Mouse (Mus musculus) right cerebral cortex, postnatal 36 days (tissue): ENCODE measurements around the gene Xpr1.
A peak's percentile ranks its signal among the peaks of the same experiment; 100 is the strongest.

Source experiments
- DNase-seq, 2 experiments: peaks; one replicate each; pipeline ENCODE4 v3.0.0; 2022; ENCODE audit warnings: low spot score in 2 of 2, mixed read lengths in 1 of 2

Xpr1 gene

DNA sequence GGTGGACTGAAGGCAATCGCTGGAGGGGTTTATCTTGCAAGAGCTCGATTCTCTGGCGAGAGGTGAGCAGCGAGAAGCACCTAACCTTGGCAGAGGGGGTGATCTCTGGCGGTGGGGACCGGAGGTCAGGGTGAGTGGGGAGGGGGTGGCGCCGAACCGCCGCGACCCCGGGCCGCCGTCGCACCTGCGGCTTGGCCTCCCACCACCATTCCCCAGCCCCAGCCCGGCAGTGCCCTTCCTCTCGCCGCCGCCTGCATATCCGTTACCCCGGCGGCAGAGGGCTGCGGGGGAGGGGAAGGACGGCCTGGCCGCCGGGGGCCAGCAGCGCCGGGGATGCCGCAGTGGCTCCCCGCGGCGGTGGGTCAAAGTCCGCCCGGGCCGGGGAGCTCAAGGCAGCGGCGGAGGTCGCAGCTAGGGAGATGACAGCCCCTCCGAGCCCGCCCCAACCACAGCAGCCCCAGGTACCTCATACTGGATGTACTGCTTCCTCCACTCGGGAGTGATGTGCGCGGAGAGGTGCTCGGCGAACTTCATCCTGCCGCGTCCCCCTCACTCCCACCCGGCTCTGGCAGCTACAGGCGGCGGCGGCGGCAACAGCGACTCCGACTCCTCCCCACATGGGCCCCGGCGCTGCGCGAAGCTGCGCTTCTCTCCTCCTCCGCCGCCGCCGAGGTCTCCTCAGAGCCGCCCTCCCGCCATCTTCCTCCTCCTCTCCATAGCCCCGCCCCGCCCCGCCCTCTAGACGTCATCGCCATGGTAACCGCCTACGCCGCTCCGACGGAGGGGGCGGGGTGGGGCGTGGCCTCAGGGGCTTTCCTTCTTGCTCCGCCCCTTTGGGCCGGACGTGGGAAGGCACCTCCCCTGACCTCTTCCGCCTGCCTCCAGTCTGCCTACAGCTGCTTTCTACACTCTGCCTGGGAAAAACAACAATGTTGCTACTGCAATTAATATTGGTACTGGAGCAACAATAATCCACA lies at the start of gene Xpr1:
Gene Xpr1 (minus strand): TSS at position 715 of the 977 bp plus-strand sequence.
- peak; percentile 90 to 91 for DNase-seq

DNA sequence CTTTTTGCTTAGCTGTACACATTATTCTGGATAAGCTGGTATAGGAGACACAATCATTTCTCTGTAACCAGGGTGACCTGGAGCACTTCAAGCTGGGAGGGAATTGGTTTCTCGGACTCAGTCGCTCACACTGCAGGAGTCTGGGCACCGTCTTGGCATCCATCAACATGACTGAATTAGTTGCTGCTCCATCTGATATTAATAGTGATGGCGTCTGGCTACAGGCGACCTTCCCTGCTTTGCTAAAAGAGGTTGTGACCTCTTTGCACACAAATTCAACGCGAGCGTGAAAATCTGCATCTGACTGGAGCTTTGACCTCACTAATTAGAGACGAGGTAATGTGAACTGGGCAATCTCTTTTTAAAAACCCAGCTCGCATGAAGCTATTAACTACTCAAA lies 46.2 kb upstream of the Xpr1 start:
- no peak for DNase-seq

DNA sequence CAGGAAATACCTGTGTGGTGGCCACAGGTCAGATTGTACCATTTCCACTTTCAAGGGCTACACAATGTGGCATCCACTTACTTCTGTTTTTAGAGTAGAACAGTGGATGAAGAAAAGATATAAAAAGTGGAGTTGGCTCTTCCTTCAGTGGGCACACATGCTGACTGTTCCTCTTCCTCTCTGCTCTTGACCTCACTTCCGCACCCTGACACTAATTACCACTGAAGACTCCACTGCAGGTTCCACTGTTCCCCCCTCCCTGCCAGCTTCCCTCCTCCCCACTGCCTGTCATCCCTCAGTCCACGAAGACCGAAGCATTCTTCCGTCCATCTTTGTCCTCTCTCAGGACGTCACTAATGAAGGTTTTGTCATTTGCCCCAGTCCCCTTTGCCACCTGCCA lies 45.4 kb upstream of the Xpr1 start:
- no peak for DNase-seq

DNA sequence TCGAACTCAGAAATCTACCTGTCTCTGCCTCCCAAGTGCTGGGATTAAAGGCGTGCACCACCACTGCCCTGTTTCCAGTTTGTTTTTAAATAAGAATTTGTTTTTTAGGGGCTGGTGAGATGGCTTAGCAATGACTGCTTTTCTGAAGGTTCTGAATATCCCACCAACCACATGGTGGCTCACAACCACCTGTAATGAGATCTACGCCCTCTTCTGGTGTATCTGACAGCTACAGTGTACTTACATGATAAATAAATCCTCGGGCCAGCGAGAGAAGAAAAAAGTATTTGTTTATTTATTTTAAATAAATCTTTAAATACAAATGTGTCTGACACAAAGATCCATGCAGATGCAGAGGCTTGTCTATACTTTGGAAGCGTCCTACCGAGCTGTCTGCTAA lies 40.3 kb upstream of the Xpr1 start:
- no peak for DNase-seq

DNA sequence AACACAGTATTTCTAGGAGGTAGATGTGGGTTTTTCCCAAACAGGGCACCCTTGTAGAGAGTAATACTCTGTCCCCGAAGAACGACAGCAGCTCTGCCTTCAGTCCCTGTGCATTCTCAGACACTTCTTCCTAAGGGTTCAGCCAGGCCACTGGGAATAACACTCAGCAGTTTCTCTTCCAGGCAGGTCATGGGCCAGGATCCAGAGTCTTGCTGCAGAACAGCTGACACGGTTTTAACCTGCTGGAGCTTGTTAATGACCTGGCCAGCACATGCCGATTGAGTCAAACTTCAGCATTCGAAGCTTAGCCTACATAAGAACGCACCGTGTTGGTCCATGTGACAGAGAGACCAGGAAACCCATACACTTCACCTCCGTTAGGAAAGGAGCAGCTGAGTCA lies 36.0 kb upstream of the Xpr1 start:
- DNase-seq, result no peak

DNA sequence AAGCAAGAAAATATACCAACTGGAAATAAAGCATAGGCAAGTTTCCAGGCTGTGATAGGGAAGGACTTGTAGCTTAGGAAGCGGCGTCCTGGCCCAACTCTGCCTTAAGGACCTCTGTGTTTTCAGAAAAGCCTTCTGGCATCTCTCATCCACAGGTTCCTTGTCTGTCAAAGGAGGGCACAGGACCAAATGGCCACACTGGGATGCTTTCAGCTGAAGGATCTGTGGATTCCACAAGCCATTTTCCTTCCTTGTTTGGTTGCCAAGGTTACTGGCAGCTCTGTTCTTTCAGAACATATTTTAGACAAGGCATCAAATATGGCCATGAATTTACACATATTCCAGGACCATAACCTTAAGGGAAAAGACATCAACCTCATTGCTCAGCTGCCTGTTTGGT lies 31.7 kb upstream of the Xpr1 start:
- DNase-seq, result no peak

DNA sequence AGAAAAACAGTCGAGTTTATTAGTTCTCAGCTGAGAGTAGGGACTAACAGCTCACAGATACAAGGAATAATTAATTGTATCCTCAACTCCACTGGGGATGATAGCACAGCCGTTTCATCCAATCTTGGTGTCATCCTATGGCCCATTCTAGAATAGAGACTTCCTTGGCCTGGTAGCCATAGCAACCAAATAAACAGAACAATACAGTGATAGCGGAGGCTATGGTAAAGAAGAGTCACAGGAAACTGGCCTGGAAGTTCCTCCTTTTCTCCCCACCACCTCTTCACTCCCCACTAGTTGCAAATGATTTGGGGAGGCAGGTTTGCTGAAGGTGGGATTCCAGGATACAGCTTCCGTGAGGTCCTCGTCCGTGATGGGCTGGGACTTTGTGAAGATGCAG lies 30.1 kb upstream of the Xpr1 start:
- DNase-seq, result no peak

DNA sequence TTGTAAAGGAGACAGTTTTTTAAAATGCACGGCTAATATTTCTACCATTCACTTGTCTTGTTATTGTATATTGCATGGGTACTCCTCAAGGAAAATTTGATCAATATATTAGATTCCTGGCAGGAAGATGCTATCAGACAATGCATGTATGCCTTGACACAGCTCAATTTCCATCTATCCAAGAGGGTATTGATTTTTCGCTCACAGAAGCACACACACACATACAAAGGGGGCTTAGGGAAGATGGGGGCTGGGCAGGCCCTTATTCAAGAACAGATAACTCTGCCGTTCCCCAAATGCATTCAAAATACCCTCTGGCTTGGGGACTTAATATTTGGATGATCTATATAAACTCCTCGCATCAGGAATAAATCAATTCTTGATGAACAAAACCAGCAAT lies 25.9 kb upstream of the Xpr1 start:
- DNase-seq, result no peak

DNA sequence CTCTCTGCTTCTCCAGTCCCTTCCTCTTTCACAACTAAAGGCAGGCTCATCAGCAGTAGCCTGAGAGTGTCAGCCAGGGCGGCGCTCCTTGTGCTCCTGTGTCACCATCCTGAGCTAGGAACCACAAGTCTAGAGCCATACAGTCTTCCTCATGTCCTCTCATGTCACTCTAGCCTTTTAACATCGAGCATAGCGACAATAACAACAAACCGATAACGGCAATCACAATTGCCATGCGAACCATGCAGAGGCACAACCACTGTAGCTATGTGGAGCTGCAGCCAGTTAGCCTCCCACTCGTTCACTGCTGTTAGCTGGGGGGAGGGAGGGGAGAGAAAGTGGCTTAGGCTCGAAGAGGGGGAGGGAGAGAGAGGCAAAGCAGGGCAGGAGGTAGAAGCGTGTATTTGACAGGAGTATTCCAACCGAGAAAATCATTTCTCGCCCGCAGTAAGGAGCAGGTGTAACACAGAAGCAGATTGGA lies 25.3 kb upstream of the Xpr1 start:
- peak; percentile 6 to 29 for DNase-seq

DNA sequence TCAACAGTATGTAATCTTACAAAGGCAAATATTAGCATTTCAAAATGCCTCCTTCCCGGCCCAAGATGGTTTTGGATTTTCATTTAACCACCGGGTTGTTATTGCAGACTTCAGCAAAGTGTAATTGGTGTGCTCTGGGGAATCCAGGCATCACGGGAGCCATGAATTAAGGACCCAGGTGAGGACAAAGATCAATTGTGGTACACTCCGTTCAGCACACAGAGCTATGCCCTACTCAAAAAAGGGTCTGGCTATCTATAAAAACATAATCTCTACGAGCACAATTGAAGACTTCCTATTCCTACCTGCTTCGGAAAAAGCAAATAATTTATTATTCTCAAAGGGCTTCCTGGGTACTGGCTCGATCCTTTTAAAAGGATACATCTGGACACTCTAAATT lies 22.3 kb upstream of the Xpr1 start:
- DNase-seq, result no peak

DNA sequence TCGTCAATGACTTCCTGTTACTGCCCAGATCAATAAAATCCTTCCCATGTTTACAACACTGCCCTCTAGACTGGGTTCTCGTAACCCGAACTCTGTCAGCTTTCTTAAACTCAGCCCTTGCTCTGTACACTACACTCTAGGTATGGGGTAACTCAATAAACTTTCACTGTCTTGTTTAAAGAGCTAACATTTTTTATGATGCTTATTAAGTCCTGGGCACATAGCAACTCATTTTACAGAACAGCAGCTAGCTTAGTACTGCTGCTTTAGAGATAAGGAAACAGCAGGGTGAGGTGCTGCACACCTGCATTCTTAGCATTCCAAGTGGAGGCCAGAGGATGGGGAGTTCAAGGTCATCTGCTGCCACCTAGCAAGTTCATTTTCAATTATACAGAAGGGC lies 21.3 kb upstream of the Xpr1 start:
- DNase-seq, result no peak

DNA sequence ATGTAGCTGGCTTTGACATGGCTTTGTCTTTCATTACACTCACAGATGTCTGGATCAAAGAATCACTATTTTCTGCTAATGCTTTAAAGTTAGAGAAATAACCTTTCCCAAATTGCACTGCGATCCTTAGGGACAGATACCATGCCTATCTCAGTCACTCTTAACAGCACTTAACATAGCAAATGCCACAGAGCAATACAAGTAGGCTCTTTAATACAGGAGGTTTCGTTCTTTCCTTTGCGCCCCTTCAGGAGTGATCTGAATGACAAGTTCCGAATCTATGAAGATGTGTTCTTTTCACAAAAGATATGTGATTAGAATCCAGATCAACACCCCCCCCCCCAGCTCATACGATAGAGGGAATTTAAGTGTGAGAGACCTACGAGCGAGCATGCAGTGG lies 12.1 kb upstream of the Xpr1 start:
- DNase-seq, result no peak

DNA sequence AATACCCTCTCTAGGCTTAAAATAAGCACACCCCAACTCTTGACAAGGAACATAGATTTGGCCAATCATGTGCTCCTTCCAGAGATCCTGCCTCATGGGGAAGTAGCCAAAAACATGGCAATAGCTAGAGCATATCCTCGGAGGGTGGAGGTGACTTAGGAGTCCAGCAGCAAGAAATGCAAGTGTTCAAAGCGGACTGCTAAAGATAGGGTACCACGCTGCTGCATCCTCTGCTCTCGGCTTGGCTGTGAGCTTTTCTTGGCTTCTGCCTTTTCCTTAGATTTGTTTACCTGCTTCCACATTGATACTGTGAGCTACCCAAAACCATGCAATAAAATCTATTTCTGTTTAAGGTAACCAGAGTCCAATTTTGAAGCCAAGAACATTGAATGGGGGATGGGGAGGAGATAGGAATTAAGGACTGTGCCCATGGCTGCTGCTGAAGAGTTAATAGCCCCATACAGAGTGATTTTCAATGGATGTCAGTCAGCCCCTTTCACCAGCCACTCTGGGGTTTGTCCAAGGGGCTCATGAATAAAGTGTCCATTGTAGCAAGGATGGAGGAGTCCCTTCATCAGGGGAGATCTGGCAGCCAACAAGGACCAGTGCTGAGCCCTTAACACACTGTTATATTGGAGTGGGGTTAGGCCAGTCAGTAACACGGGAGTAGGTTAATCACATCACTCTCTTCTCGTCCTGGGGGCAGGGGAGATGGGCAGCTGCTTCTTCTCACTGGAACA lies 10.1 kb upstream of the Xpr1 start:
- DNase-seq, result no peak

DNA sequence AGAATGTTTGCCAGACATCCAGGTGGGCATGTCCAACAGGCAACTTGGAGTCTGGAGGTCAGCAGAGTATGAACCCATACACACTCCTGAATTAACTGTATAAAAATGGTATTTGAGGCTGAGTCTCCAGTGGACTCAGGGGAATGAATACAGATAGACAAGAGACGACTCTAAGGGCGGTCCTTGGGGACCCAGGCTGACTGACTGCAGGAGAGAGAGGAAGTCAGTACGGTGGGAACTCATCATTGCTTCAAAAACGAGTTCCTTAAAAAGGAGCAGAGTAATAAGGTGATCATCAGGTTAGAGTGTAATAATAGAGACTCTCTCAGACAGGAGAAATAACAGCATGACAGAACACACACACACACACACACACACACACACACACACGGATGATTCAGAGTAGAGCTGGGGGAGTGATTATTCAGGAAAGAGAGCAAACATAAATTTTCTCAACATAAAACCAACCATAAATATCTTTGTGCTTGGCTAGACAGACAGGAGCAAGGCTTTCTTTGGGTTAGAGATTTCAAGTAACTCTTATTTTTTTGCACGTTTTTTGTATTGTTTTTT lies 8.6 kb upstream of the Xpr1 start:
- no peak for DNase-seq

DNA sequence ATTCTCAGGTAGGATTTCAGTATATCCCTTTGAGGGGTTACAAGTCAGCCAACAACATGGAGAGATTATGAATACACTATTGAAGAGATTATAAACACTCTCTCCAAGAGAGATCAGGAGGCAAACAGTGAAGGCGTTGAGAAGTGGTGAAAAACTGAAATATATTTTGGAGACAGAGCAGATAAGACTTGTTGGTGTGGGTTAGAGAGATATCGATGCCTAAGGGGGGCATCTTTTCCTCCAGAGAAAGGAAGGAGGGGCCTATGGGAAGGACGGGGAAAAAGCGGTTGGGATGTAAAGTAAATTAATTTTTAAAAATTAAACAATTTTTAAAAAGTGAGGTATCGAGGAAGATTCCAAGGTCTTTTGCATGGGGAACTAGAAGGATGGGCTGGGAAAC lies 8.1 kb upstream of the Xpr1 start:
- no peak for DNase-seq

DNA sequence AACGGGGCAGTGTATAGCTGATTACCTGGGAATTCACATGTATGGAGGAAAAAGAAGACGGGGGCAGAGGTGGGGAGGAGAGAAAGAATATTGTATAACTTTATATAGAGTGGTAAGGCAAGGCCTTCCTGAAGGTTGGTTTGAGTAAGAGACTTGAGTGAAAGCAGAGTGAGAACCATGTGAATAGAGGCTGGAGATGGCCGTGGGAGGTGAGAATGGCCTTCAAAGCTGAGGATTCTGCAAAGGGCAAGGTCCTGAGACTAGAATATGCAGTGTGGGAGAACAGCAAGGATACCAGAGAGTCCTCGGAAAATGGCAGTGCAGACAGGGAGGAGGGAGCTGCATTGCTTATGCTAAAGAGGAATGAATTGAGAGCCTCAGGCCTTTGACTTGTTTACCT lies 6.6 kb upstream of the Xpr1 start:
- DNase-seq, result no peak

DNA sequence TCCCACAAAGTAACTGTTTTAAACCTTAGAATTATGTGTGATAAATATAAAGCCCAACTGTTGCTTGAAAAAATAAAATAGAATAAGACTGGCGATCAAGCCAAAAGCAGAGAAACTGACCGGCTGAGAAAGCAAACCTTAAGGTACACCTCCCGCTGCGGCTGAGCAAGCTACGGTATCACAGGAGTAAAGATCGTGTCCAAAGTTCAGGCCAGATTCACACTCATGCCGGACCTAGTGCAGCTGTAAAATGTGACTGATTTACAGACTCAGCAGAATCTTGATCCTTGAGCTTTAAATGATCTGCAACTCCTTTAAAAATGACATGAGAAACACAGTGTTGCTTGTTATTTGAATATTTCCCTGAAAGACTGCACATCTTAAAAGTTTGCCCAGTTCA lies 4.8 kb upstream of the Xpr1 start:
- DNase-seq, result no peak

DNA sequence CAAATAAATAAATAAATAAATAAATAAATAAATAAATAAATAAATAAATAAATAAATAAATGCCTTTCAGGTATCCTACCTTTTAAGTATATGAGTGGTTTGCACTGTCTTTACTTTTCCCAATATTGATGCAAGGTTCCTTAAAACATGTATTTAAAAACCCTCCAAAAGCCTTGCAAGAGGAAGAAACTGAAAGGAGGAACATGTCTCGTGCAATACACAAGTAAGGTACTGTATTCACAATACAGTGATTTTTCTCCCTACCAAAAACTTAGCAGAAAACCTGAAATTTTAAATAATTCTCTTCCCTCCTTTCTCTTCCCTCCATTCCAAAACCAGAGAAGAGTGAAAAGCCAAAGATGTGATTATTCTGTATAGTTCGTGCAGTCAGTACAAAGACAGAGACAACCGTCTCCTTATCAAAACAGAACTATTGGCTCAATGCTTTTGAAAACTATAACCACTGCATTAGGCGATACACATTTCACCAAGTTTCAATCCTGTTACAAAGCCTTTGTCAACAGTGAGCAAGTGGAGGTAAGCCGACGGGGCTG lies 991 bp downstream of the Xpr1 start:
- no peak for DNase-seq

DNA sequence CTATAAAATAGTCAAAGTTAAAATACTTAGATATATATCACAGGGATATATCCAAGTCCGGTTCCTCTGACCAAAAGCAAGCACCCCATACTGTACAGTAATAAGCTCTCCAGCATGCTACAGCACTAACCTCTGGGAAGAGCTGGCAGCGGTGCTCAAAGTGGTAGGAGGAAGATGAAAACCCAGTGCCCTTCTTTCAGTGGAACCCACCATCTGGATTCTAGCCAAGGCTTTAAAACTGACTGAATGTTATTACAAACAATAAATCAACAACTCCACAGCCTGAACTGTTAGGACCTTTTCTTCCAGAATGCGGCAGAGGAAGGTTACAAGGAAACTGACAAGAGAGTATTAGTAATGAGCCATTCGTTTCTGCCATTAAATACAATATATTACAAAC lies 1.8 kb downstream of the Xpr1 start:
- DNase-seq, result no peak

DNA sequence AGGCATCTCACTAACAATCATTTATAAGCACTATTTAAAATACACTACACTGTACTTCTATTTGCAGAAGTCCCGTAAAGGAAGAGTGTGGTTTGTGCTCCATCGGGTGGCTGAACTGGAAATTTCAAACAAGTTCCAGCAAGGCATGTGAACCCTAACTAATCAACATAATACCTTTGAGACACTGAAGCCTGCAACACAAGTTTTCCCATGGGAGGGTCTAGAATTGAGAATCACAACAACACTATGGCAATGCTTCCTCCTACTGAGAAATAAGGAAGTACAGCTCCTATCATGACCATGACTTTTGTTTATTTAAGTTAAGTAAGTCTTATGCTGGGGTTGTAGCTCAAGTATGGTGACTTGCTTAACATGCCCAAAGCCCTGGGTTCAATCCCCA lies 4.5 kb downstream of the Xpr1 start:
- no peak for DNase-seq

DNA sequence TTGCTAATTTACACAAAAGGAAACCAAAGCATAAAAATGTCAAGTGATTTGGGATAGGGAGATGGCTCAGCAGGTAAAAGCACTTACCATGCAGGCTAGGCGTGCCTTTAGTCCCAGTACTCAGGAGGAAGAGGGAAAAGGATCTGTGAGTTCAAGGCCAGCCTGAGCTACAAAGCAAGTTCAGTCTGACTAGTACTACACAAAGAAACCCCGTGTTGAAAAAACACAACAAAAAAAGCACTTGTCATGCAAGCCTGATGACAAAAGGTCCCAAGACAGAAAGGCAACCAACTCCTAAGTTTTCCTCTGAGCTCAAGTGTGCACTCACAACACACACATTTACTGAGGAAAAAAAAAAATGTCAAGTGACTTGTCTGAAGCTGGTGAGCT lies 8.6 kb downstream of the Xpr1 start:
- no peak for DNase-seq
